Mouse (Mus musculus): ENCODE measurements at regions not wholly inside any gene's neighbourhood (a gene's known extent, or its start where the extent isn't known, plus 50 kb on each side); places are given as distances from the start of the nearest gene placed in this dataset.

DNA sequence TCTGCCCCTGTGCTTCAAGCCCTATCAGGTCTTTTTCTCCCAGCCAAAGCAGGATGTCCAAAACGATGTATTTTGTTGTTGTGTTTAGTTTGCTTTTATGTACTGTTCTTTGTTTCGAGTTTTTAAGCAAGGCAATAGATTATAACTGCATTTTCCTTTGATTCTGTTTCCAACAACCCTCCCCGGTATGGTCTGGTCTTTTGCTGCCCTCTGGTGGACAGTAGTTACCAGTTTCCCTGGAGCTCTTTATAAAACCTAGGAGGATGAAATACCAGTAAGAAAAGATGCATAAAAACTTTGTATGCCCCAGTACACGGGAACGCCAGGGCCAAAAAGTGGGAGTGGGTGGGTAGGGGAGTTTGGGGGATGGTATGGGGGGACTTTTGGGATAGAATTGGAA lies 73.9 kb upstream of the Itm2a start:
- no peak overlapping the region for H3K4me3 ChIP-seq (replicated peaks; ENCODE audit: low read length)
- 20% methylated on average over 5 of the region's 5 CpGs for WGBS
- ATAC-seq (ENCODE audit: low FRiP score) (no peak), DNase-seq (ENCODE audit: low spot score) (peak; percentile 72)
- no peaks in the 10 kb centered on the region for H3K36me3 ChIP-seq (replicated peaks; ENCODE audit: control insufficient read depth, insufficient read depth)
- H3K9me3 ChIP-seq (ENCODE audit: control insufficient read depth, low read length), result no peaks in the 10 kb centered on the region
- H3K27ac ChIP-seq, result no peak overlapping the region
- H3K4me1 ChIP-seq (replicated peaks; ENCODE audit: control insufficient read depth, insufficient read depth, low read length), result no peaks in the 10 kb centered on the region
- H3K4me2 ChIP-seq (replicated peaks), result no peak overlapping the region
- no peaks in the 10 kb centered on the region for H3K27me3 ChIP-seq (ENCODE audit: control insufficient read depth, insufficient read depth, low read length)
- H3K9ac ChIP-seq, result no peak overlapping the region

DNA sequence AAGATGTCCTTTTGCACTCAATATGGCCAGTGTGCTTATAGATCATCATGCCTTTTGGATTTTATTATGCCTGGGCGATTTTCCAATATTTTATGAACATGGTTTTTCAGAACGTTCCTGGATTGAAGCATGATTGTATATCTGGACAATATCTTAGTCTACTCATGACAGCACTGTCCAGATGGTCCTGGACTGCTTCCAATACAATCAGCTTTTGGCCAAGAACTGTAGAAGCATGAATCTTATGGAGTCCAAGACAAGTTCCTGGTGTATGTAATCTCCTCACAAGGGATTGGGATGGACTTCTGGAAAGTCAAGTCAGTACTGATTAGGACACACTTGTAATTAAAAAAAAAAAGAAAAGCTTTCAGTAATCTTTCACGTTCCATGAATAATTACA lies 66.1 kb upstream of the Itm2a start:
- no peak overlapping the region for H3K9ac ChIP-seq

More for the DNA sequence above, 66.1 kb upstream of the Itm2a start:
- H3K4me3 ChIP-seq (replicated peaks; ENCODE audit: low read length), result no peak overlapping the region
- no peak overlapping the region for H3K27ac ChIP-seq
- ATAC-seq (ENCODE audit: low FRiP score), result no peak
- no peak for DNase-seq (ENCODE audit: low spot score)
- H3K4me2 ChIP-seq (replicated peaks), result no peak overlapping the region
- H3K4me1 ChIP-seq (replicated peaks; ENCODE audit: control insufficient read depth, insufficient read depth, low read length), result no peaks in the 10 kb centered on the region
- H3K36me3 ChIP-seq (replicated peaks; ENCODE audit: control insufficient read depth, insufficient read depth), result no peaks in the 10 kb centered on the region
- H3K27me3 ChIP-seq (ENCODE audit: control insufficient read depth, insufficient read depth, low read length), result no peaks in the 10 kb centered on the region
- H3K9me3 ChIP-seq (ENCODE audit: control insufficient read depth, low read length), result no peaks in the 10 kb centered on the region
- WGBS, result 76% methylated on average over 3 of the region's 3 CpGs
